Comparison of ENCODE assay signal across 31 mouse cellular contexts in the genomic region with DNA sequence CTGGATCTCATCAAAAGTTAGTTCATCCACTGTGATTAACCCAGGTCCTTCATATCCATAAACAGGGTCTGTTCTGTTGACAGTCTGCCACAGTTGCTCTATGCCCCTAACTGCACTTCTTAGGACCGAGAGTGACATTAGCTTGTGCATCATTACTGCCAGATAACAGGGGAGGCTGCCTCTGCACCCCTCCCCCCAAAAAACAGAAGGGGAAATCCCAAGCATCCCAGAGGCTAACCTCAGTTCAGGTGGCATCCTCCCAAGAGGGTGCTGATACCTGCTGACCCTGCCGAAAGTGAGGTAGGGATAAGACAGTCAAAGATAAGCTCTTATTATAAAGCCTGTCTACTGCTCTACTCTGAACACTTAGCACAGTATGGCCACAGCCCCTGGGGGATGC.
"Had no signal": no experiment of that assay in that cellular context is flagged by ENCODE, and none has a peak within 500 bp of the region (broad histone marks: within the 10 kb centered on the region; RNA-seq: fewer than 3 reads in every experiment).

No protein-coding gene starts in this region.

- ATAC-seq: liver, embryonic 12.5 days; liver, postnatal 0 days; midbrain, embryonic 13.5 days; midbrain, embryonic 15.5 days; midbrain, embryonic 16.5 days had no signal

- H3K9me3 ChIP-seq: limb, embryonic 10.5 days; limb, embryonic 13.5 days; limb, embryonic 15.5 days; liver, embryonic 12.5 days; liver, embryonic 13.5 days; liver, embryonic 15.5 days; lung, embryonic 15.5 days; midbrain, embryonic 10.5 days; midbrain, embryonic 13.5 days; midbrain, embryonic 15.5 days; neural tube, embryonic 12.5 days had no signal

- H3K36me3 ChIP-seq: limb, embryonic 10.5 days; limb, embryonic 12.5 days; limb, embryonic 13.5 days; limb, embryonic 15.5 days; liver, embryonic 12.5 days; liver, embryonic 13.5 days; liver, embryonic 15.5 days; lung, embryonic 15.5 days; midbrain, embryonic 10.5 days; midbrain, embryonic 12.5 days; midbrain, embryonic 13.5 days; midbrain, embryonic 15.5 days; neural tube, embryonic 12.5 days had no signal

- H3K9ac ChIP-seq: limb, embryonic 12.5 days; limb, embryonic 13.5 days; limb, embryonic 15.5 days; liver, embryonic 12.5 days; liver, embryonic 13.5 days; liver, embryonic 14.5 days; liver, embryonic 15.5 days; liver, postnatal 0 days; lung, embryonic 14.5 days; lung, embryonic 15.5 days; midbrain, embryonic 12.5 days; midbrain, embryonic 13.5 days; midbrain, embryonic 15.5 days; neural tube, embryonic 12.5 days had no signal

- H3K27me3 ChIP-seq: liver, embryonic 13.5 days; liver, embryonic 15.5 days; midbrain, embryonic 15.5 days; neural tube, embryonic 12.5 days had no signal

- H3K4me2 ChIP-seq: limb, embryonic 12.5 days; limb, embryonic 13.5 days; limb, embryonic 15.5 days; liver, embryonic 11.5 days; liver, embryonic 12.5 days; liver, embryonic 13.5 days; liver, embryonic 15.5 days; lung, embryonic 14.5 days; lung, embryonic 15.5 days; midbrain, embryonic 11.5 days; midbrain, embryonic 12.5 days; midbrain, embryonic 13.5 days; midbrain, embryonic 15.5 days; neural tube, embryonic 12.5 days had no signal

- H3K4me3 ChIP-seq: limb, embryonic 10.5 days; limb, embryonic 12.5 days; limb, embryonic 13.5 days; limb, embryonic 15.5 days; liver, embryonic 12.5 days; liver, embryonic 13.5 days; liver, embryonic 15.5 days; lung, embryonic 15.5 days; megakaryocyte, embryonic 14.5 days; midbrain, embryonic 10.5 days; midbrain, embryonic 12.5 days; midbrain, embryonic 13.5 days; midbrain, embryonic 15.5 days; myocyte; neural tube, embryonic 12.5 days had no signal

- H3K27ac ChIP-seq: limb, embryonic 10.5 days; limb, embryonic 12.5 days; limb, embryonic 13.5 days; limb, embryonic 15.5 days; liver, embryonic 12.5 days; liver, embryonic 13.5 days; liver, embryonic 14.5 days; liver, embryonic 15.5 days; lung, embryonic 15.5 days; macrophage; midbrain, embryonic 10.5 days; midbrain, embryonic 12.5 days; midbrain, embryonic 13.5 days; midbrain, embryonic 15.5 days; neural tube, embryonic 12.5 days had no signal

- H3K4me1 ChIP-seq: liver, embryonic 12.5 days; lung, embryonic 15.5 days; midbrain, embryonic 10.5 days; midbrain, embryonic 12.5 days; midbrain, embryonic 15.5 days; neural tube, embryonic 12.5 days had no signal

- DNase-seq: left cerebral cortex, postnatal 4 days; liver; liver, embryonic 13.5 days; liver, postnatal 0 days; lung, adult 18-20 months; lung, adult 2 months; lung, embryonic 14.5 days; lung, postnatal 10 days; lung, postnatal 14 days; lung, postnatal 36 days; lung, postnatal 4 days; midbrain, embryonic 14.5 days had no signal
